Mouse (Mus musculus) retina, embryonic 14.5 days (tissue): ENCODE data around the gene Rabgap1l.
"Not testable (repeated sequence)": the region's sequence is repeated elsewhere in the genome, so short reads cannot be mapped to it uniquely, and the experiment has no call there.

ENCODE experiments used
- DNase-seq: peaks from one replicate; pipeline ENCODE4 v3.0.0-alpha.2; 2015; ENCODE audit warnings: low spot score

The Rabgap1l gene

GRCm38 (mm10) chr1:160693094-160693447 lies 99.9 kb downstream of the Rabgap1l start:
- no peak for DNase-seq

- DNase-seq: no peak
These were observed 100.6 kb downstream of the Rabgap1l start for GRCm38 (mm10) chr1:160692224-160693093.

- DNase-seq: no peak
These were observed 101.8 kb downstream of the Rabgap1l start for GRCm38 (mm10) chr1:160691196-160691590.

- DNase-seq: no peak
These were observed 102.4 kb downstream of the Rabgap1l start for GRCm38 (mm10) chr1:160690516-160691195.

GRCm38 (mm10) chr1:160689511-160689910 lies 103.5 kb downstream of the Rabgap1l start:
- no peak for DNase-seq

GRCm38 (mm10) chr1:160684251-160684650 lies 108.8 kb downstream of the Rabgap1l start:
- no peak for DNase-seq

GRCm38 (mm10) chr1:160681398-160682050 lies 111.5 kb downstream of the Rabgap1l start:
- DNase-seq: no peak

- DNase-seq: no peak
These were observed 118.2 kb downstream of the Rabgap1l start for GRCm38 (mm10) chr1:160674763-160675162.

GRCm38 (mm10) chr1:160672088-160672814 lies 120.8 kb downstream of the Rabgap1l start:
- no peak for DNase-seq

- no peak for DNase-seq
These were observed 137.1 kb downstream of the Rabgap1l start for GRCm38 (mm10) chr1:160655806-160656470.

GRCm38 (mm10) chr1:160651691-160652090 lies 141.3 kb downstream of the Rabgap1l start:
- no peak for DNase-seq

- no peak for DNase-seq
These were observed 147.6 kb downstream of the Rabgap1l start for GRCm38 (mm10) chr1:160645416-160645815.

- no peak for DNase-seq
These were observed 164.6 kb downstream of the Rabgap1l start for GRCm38 (mm10) chr1:160628213-160628932.

- DNase-seq: not testable (repeated sequence)
These were observed 168.5 kb downstream of the Rabgap1l start for GRCm38 (mm10) chr1:160624354-160625120.

- DNase-seq: no peak
These were observed 174.8 kb downstream of the Rabgap1l start for GRCm38 (mm10) chr1:160618201-160618600.

GRCm38 (mm10) chr1:160606425-160606824 lies 186.6 kb downstream of the Rabgap1l start:
- no peak for DNase-seq

- not testable (repeated sequence) for DNase-seq
These were observed 189.7 kb downstream of the Rabgap1l start for GRCm38 (mm10) chr1:160603312-160603711.

- no peak for DNase-seq
These were observed 195.6 kb downstream of the Rabgap1l start for GRCm38 (mm10) chr1:160597369-160597768.

GRCm38 (mm10) chr1:160596948-160597270 lies 196.1 kb downstream of the Rabgap1l start:
- no peak for DNase-seq

GRCm38 (mm10) chr1:160596252-160596947 lies 196.6 kb downstream of the Rabgap1l start:
- no peak for DNase-seq
